Mouse (Mus musculus) heart, adult 9 months (tissue): ENCODE results near the gene Rap1gap.

Source experiments
- DNase-seq, 2 experiments: peaks; one replicate each; pipeline ENCODE4 v3.0.0; 2022; ENCODE audit warnings: low spot score in 2 of 2

Rap1gap gene

GRCm38 (mm10) chr4:137774013-137774412, 109.5 kb downstream of the Rap1gap start:
- no peak for DNase-seq

DNA sequence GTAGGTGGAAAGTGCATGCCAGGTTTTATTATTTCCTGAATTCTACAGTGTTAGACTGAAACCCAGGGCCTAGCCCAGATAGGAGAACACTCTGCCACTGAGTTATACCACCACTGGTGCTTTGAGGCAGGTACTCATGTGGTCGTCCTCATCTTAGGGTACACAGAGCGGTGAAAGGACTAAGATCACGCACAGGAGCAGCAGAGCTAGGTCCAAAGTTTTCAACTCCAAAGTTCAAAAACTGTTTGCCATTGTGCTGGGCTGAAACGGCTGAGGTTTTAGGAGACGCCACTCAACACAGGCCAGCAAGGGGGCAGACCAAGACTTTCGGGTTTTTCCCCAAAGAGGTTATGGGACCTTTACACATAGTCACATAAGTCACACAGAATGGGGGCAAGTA, 110.0 kb downstream of the Rap1gap start:
- no peak for DNase-seq

DNA sequence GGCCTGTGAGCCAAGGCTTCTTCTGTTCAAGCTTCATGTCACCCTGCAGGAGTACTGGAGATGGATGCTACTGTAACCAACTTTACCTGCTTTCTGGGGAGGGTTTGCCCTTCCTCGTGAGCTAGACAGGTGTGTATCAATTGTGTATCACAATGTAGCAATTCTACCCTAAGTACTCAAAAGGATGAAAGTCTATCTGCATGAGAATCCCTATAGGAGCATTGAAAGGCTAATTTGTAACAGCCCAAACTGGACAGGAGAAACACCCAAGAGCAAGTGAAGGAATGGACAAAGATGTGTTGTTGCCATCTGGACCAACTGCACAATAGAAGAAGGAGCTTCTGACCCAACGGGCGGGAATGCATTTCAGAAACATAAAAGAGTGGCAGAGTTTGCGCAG, 113.3 kb downstream of the Rap1gap start:
- no peak for DNase-seq

DNA sequence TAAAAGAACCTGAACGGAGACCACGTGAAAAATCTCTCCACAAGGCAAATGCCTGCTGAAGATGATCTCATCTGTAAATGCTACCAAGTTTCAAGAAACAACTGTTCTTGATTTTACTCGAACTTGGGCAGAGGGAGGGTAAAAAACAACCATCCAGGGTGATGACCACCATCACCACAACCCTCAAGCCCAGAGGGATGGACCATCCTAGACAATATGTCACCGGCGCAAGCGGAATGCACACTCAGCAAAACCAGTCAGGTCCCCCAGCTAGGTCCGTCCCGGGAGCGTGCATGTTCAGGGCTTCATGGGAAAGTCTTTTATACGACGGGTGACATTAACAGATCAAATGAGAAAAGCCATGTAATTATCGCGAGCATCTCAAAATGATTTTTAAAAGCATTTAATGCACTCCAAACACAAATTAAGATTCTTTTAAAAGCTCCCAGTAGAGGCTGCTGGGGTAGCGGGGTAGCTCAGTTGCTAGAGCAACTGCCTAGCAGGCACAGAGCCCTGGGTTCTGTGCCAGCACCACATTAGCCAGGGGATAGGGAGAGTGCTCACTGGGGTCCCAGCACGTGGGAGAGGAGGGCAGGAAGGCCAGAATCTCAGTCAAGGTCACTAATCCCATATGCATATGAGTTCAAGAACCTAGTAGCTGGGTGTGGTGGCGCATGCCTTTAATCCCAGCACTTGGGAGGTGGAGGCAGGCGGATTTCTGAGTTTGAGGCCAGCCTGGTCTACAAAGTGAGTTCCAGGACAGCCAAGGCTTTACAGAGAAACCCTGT, 114.1 kb downstream of the Rap1gap start:
- no peak for DNase-seq
